Mouse (Mus musculus): ENCODE results near the gene Mlxipl. TPM values are rescaled to one million over a fixed set of nuclear protein-coding genes. Genes with fewer than 3 reads are reported as not detected.
"Not testable (repeated sequence)": the region's sequence is repeated elsewhere in the genome, so short reads cannot be mapped to it uniquely, and the experiment has no call there.

The Mlxipl gene
- polyA plus RNA-seq (2015; fragmentation: Nextera tagmentation; extraction: Ambion mirVana): 0.80 and 1.4 TPM in 2 replicates

DNA sequence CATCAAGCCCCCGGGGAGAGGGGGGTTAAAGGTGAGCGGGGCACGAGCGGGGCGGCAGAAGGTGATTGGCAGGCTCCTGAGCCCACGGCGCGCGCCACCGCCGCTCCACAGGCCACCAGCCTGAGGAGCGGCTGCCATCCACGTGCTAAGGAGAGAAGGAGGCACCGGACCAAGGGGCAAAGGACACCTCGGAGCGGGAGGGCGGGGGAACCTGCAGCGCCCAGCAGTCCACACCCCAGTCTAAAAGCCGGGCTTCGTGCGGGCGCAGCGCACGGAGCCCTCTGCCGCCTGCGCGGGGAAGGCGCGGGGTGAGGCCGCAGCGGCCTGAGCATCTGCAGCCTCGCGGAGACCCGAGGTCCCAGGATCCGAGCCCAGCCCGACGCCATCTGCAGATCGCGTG lies at the start of gene Mlxipl:
Mlxipl (plus strand) TSS at position 238 of the 400 bp plus-strand sequence.
- H3K27ac ChIP-seq (replicated peaks): no peak within 1 kb of the TSS
- no peak within 1 kb of the TSS for H3K9ac ChIP-seq
- peaks cover 36% of the 10 kb centered on the region for H3K27me3 ChIP-seq

DNA sequence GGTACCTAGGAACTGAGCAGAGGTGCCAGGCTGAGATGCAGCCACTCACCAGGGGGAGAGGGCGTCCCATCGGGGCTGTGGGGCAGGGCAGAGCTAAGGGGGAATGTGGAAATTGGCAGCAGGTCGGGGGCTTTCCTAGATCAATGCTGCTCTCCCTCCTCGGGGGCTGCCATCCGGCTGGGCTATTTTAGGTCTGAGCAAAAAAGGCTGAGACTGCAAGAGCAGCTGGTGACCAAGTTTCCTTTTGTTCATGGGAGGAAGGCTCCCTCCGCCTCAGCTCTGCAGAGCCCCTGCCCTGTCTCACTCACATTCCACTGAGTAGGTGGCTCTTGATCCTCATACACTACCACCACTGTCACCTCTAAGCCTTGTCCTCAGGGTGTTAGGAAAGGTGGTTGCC lies 49.6 kb upstream of the Mlxipl start:
- 43% methylated on average over 6 of the region's 6 CpGs for WGBS
- Histone ChIP-seq H3K27ac (replicated peaks) (no peak overlapping the region), H3K9me3 (replicated peaks) (no peaks in the 10 kb centered on the region), H3K4me1 (peaks cover 10% of the 10 kb centered on the region; the same call in 1 of the 2 replicates), H3K4me2 (replicated peaks) (no peak overlapping the region), H3K9ac (no peak overlapping the region), H3K4me3 (replicated peaks) (no peak overlapping the region), H3K27me3 (no peaks in the 10 kb centered on the region), H3K36me3 (peaks cover 32% of the 10 kb centered on the region)
- ATAC-seq (ENCODE audit: insufficient number of reproducible peaks, low FRiP score, low TSS enrichment, low read depth): no peak

More for the DNA sequence above, at the start of gene Mlxipl:
- H3K36me3 ChIP-seq: no peaks in the 10 kb centered on the region
- ATAC-seq (ENCODE audit: insufficient number of reproducible peaks, low FRiP score, low TSS enrichment, low read depth): 0 out of 2 replicates have a peak, but pooled peaks have one; percentile 24
- peak within 1 kb of the TSS; percentile 48 for H3K4me2 ChIP-seq (replicated peaks)
- 3% methylated on average over 38 of the region's 39 CpGs for WGBS
- no peaks in the 10 kb centered on the region for H3K9me3 ChIP-seq (replicated peaks)
- peak within 1 kb of the TSS; percentile 26 for H3K4me3 ChIP-seq (replicated peaks)
- H3K4me1 ChIP-seq: peaks cover 7% of the 10 kb centered on the region

DNA sequence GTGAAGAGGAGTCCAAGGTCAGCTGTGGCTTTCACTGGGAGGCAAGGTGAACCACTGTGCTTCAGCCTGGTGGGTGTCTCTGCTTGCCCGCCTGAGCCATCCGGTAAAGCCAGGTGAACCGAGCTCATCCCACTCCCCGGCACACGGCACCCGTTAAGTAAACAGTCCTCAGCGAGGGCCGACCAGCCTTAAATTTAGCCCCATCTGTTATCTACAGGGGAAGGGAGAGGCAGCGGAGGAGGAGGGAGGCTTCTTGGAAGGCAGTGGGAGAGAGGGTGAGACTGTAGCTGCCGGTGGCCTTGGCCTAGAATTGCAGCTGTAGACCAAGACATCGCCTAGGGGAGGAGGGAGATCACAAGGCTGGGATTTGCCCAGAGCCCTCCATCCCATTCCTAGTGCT lies 48.9 kb upstream of the Mlxipl start:
- no peak overlapping the region for H3K4me2 ChIP-seq (replicated peaks)
- peaks cover 10% of the 10 kb centered on the region; the same call in 1 of the 2 replicates for H3K4me1 ChIP-seq
- no peak overlapping the region for H3K27ac ChIP-seq (replicated peaks)
- no peak overlapping the region for H3K9ac ChIP-seq
- H3K27me3 ChIP-seq: no peaks in the 10 kb centered on the region
- peaks cover 39% of the 10 kb centered on the region for H3K36me3 ChIP-seq
- 82% methylated on average over 11 of the region's 11 CpGs for WGBS
- no peak overlapping the region for H3K4me3 ChIP-seq (replicated peaks)
- no peak for ATAC-seq (ENCODE audit: insufficient number of reproducible peaks, low FRiP score, low TSS enrichment, low read depth)
- no peaks in the 10 kb centered on the region for H3K9me3 ChIP-seq (replicated peaks)

DNA sequence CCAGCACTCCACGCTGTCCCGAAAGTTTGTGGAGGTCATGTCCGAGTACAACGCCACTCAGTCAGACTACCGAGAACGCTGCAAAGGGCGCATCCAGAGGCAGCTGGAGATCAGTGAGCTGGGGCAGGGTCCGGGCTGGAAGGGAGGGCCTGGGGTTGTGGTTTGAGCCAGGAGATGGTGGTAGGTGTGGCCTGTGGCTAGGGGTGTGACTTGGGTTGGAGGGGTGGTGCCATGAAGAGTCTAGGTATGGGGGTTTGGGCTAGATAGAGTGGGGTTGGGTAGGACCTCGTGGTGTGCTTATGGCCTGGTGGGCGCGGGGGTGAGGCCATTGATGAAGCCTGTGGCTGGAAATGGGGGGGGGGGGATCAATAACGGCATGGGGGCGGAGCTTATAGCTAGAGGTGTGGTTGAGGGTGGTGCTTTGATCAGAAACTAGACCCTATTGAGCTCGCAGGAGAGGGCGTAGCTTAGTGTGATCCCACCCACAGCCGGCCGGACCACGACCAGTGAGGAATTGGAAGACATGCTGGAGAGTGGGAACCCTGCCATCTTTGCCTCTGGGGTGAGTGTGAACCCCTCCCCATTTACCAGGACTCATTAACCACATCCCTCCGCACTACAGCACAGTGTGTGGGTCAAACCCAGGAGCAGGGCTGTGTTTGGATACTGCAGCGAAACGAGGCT lies 47.4 kb upstream of the Mlxipl start:
- Histone ChIP-seq H3K4me3 (replicated peaks) (no peak overlapping the region), H3K36me3 (peaks cover 45% of the 10 kb centered on the region), H3K27me3 (no peaks in the 10 kb centered on the region), H3K9me3 (replicated peaks) (no peaks in the 10 kb centered on the region), H3K9ac (no peak overlapping the region), H3K4me2 (replicated peaks) (no peak overlapping the region), H3K4me1 (peaks cover 10% of the 10 kb centered on the region; the same call in 1 of the 2 replicates), H3K27ac (replicated peaks) (no peak overlapping the region)
- WGBS: 38% methylated on average over 20 of the region's 21 CpGs
- ATAC-seq (ENCODE audit: insufficient number of reproducible peaks, low FRiP score, low TSS enrichment, low read depth): no peak

- no peak for ATAC-seq (ENCODE audit: insufficient number of reproducible peaks, low FRiP score, low TSS enrichment, low read depth)
- Histone ChIP-seq H3K9me3 (replicated peaks) (no peaks in the 10 kb centered on the region), H3K4me3 (replicated peaks) (no peak overlapping the region), H3K27ac (replicated peaks) (no peak overlapping the region), H3K36me3 (peaks cover 48% of the 10 kb centered on the region), H3K9ac (no peak overlapping the region), H3K4me2 (replicated peaks) (no peak overlapping the region), H3K27me3 (no peaks in the 10 kb centered on the region), H3K4me1 (peaks cover 9% of the 10 kb centered on the region; the same call in 1 of the 2 replicates)
- WGBS: 88% methylated on average over 3 of the region's 3 CpGs
Measured at GRCm38 (mm10) chr5:135044575-135044974, 45.1 kb upstream of the Mlxipl start.

DNA sequence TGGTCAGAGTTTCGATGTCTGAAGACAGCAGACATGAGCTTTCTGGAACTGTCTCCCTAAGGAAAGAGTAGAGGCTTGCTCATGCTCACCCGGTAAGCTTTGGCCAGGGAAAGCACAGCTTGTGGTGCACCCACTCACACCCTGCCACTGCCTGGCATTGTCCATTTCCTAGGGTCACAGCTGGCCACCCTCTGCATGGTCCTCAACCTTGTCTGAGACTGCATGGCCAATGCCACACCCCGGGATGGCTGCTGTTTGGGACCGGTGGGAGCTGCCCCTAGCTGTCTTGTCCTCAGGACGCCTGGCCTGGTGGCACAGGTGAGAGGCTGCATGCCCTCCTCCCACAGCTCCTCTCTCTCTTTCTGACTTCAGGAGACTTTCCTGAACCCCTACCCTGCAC lies 41.2 kb upstream of the Mlxipl start:
- Histone ChIP-seq H3K27me3 (no peaks in the 10 kb centered on the region), H3K4me3 (replicated peaks) (no peak overlapping the region), H3K9ac (no peak overlapping the region), H3K4me1 (no peaks in the 10 kb centered on the region), H3K27ac (replicated peaks) (no peak overlapping the region), H3K4me2 (replicated peaks) (no peak overlapping the region), H3K36me3 (peaks cover 65% of the 10 kb centered on the region), H3K9me3 (replicated peaks) (no peaks in the 10 kb centered on the region)
- WGBS: 91% methylated on average over 5 of the region's 5 CpGs
- ATAC-seq (ENCODE audit: insufficient number of reproducible peaks, low FRiP score, low TSS enrichment, low read depth): no peak

- not testable (repeated sequence) for H3K9ac ChIP-seq; ATAC-seq (ENCODE audit: insufficient number of reproducible peaks, low FRiP score, low TSS enrichment, low read depth); H3K4me3 ChIP-seq (replicated peaks); H3K9me3 ChIP-seq (replicated peaks); H3K27ac ChIP-seq (replicated peaks); H3K4me2 ChIP-seq (replicated peaks); H3K27me3 ChIP-seq; H3K4me1 ChIP-seq
- WGBS: 85% methylated on average over 6 of the region's 6 CpGs
- H3K36me3 ChIP-seq: peaks cover 69% of the 10 kb centered on the region
Measured at GRCm38 (mm10) chr5:135049268-135049667, 40.4 kb upstream of the Mlxipl start.

- peaks cover 75% of the 10 kb centered on the region for H3K36me3 ChIP-seq
- no peak for ATAC-seq (ENCODE audit: insufficient number of reproducible peaks, low FRiP score, low TSS enrichment, low read depth)
- H3K4me1 ChIP-seq: no peaks in the 10 kb centered on the region
Measured at GRCm38 (mm10) chr5:135053356-135053755, 36.3 kb upstream of the Mlxipl start.

DNA sequence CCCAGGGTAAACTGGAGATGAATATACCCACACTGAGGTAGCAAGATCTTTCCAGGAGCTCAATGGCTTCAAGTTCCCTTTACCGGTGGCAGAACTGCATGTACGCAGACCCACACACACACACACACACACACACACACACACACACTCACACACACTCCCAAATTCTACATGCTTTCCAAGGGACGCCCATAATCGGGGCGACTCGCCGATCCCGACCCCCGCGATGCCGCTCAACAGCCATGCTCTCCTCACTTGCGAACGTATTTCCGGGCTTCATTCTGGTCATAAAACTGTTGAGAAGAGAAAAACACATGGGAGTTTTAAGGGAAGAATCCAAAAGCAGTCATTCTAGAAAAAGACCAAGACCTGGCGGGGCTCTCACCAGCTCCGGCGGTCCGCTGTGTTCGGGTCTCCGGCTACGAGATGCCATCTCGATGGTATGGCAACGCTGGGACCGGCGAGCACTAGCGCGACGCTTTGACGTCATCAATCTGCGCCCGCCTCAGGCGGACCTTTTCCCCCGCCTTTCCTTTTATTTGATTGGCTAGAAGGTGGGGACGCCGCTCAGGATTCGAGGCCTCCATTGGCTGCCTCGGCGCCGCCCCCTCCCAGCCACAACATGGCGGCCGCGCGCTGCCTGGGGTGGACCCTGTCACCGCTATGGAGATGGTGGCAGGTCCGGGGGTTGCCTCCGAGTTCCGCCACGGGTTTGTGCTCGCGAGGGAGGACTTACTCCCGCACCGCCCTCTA lies 25.9 kb upstream of the Mlxipl start, which contains the start of gene Dnajc30:
Dnajc30 (plus strand) TSS at position 574 of the 753 bp plus-strand sequence.
- ATAC-seq (ENCODE audit: insufficient number of reproducible peaks, low FRiP score, low TSS enrichment, low read depth): peak; percentile 95
- H3K36me3 ChIP-seq: peaks cover 50% of the 10 kb centered on the region
- H3K27me3 ChIP-seq: no peaks in the 10 kb centered on the region
- H3K4me2 ChIP-seq (replicated peaks): peak within 1 kb of the TSS; percentile 87
- under 1% methylated on average over 52 of the region's 52 CpGs for WGBS
- H3K9me3 ChIP-seq (replicated peaks): no peaks in the 10 kb centered on the region
- peaks cover 20% of the 10 kb centered on the region for H3K4me1 ChIP-seq
- peak within 1 kb of the TSS; percentile 97 for H3K4me3 ChIP-seq (replicated peaks)
- H3K9ac ChIP-seq: peak within 1 kb of the TSS; percentile 85
- peak within 1 kb of the TSS; percentile 66; the same call in 1 of the 2 replicates for H3K27ac ChIP-seq (replicated peaks)

More at GRCm38 (mm10) chr5:135053356-135053755, 36.3 kb upstream of the Mlxipl start:
- Histone ChIP-seq H3K4me2 (replicated peaks) (no peak overlapping the region), H3K27ac (replicated peaks) (no peak overlapping the region), H3K27me3 (no peaks in the 10 kb centered on the region), H3K9me3 (replicated peaks) (no peaks in the 10 kb centered on the region), H3K4me3 (replicated peaks) (no peak overlapping the region), H3K9ac (no peak overlapping the region)
- WGBS: 89% methylated on average over 12 of the region's 12 CpGs

DNA sequence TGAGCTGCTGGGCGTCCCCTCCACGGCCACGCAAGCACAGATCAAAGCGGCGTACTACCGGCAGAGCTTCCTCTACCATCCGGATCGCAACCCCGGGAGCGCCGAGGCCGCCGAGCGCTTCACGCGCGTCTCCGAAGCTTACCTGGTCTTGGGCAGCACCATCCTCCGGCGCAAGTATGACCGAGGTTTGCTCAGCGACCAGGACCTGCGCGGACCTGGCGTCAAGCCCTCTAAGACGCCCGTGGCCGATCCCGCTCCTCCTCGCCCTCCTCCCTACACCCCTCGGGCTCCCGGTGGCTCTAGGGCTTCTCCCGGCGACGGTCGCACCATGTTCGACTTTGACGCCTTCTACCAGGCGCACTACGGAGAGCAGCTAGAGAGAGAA lies 25.3 kb upstream of the Mlxipl start:
- Histone ChIP-seq H3K27me3 (no peaks in the 10 kb centered on the region), H3K9me3 (replicated peaks) (no peaks in the 10 kb centered on the region), H3K9ac (peak overlapping the region; percentile 85), H3K36me3 (peaks cover 44% of the 10 kb centered on the region), H3K4me2 (replicated peaks) (peak overlapping the region; percentile 87), H3K4me1 (peaks cover 20% of the 10 kb centered on the region), H3K4me3 (replicated peaks) (peak overlapping the region; percentile 97), H3K27ac (replicated peaks) (peak overlapping the region; percentile 66; the same call in 1 of the 2 replicates)
- no peak for ATAC-seq (ENCODE audit: insufficient number of reproducible peaks, low FRiP score, low TSS enrichment, low read depth)
- 0% methylated on average over 40 of the region's 40 CpGs for WGBS

DNA sequence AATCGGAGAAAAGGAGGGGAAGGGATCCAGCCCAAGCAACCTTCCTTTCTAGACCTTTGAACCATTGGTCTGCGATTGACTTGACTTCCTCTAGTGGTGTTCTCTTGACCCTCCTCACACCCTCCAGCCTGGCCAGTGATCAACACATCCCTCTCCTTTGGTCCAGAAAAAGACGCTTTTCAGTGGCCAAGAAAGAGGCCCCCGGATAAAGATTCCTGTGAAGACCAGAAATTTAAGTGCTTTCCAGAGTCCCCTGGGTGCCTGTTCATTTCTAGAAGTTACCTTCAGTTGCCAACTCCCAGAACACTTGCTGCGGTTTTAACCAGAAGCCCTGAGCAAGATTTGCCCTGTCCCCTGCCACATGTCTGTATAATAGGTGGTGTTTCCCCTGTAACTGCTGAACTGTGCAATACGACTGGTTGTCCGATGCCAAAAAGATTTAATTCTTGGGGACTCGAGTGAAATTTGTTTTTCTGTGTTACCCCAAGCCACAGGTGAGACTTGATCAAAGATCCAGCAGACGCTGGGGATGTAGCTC lies 24.7 kb upstream of the Mlxipl start, which contains the start of gene Bud23:
Bud23 (minus strand) TSS at position 51 of the 538 bp plus-strand sequence.
- H3K9me3 ChIP-seq (replicated peaks); ATAC-seq (ENCODE audit: insufficient number of reproducible peaks, low FRiP score, low TSS enrichment, low read depth); H3K27me3 ChIP-seq: not testable (repeated sequence)
- H3K27ac ChIP-seq (replicated peaks): peak within 1 kb of the TSS; percentile 66; the same call in 1 of the 2 replicates
- peak within 1 kb of the TSS; percentile 85 for H3K9ac ChIP-seq
- peaks cover 20% of the 10 kb centered on the region for H3K4me1 ChIP-seq
- peak within 1 kb of the TSS; percentile 97 for H3K4me3 ChIP-seq (replicated peaks)
- 70% methylated on average over 9 of the region's 9 CpGs for WGBS
- peaks cover 39% of the 10 kb centered on the region for H3K36me3 ChIP-seq
- peak within 1 kb of the TSS; percentile 87 for H3K4me2 ChIP-seq (replicated peaks)
